Mouse (Mus musculus): ENCODE measurements around the gene Snx29. TPM values are rescaled to one million over a fixed set of nuclear protein-coding genes. Genes with fewer than 3 reads are reported as not detected.

The Snx29 gene
- total RNA-seq, 2 experiments from 2014 or later, result 15.0 to 16.1 TPM

GRCm38 (mm10) chr16:11645668-11646067, 323.0 kb downstream of the Snx29 start:
- DNase-seq, result no peak

GRCm38 (mm10) chr16:11646745-11647289, 324.1 kb downstream of the Snx29 start:
- DNase-seq, result no peak

- DNase-seq, result no peak
These were observed 325.5 kb downstream of the Snx29 start for GRCm38 (mm10) chr16:11648169-11648688.

- no peak for DNase-seq
These were observed 330.1 kb downstream of the Snx29 start for GRCm38 (mm10) chr16:11652686-11653366.

GRCm38 (mm10) chr16:11655893-11656292, 333.2 kb downstream of the Snx29 start:
- DNase-seq, result no peak

- no peak for DNase-seq
These were observed 334.4 kb downstream of the Snx29 start for GRCm38 (mm10) chr16:11657111-11657510.

- no peak for DNase-seq
These were observed 336.5 kb downstream of the Snx29 start for GRCm38 (mm10) chr16:11659111-11659720.

GRCm38 (mm10) chr16:11664896-11665705, 342.4 kb downstream of the Snx29 start:
- no peak for DNase-seq

GRCm38 (mm10) chr16:11665869-11666268, 343.2 kb downstream of the Snx29 start:
- DNase-seq, result no peak

- DNase-seq, result no peak
These were observed 345.7 kb downstream of the Snx29 start for GRCm38 (mm10) chr16:11668375-11668774.

- DNase-seq, result no peak
These were observed 346.2 kb downstream of the Snx29 start for GRCm38 (mm10) chr16:11668878-11669277.

- DNase-seq, result no peak
These were observed 347.7 kb downstream of the Snx29 start for GRCm38 (mm10) chr16:11670251-11670970.

- peak; percentile 46 for DNase-seq
These were observed 348.2 kb downstream of the Snx29 start for GRCm38 (mm10) chr16:11670971-11671310.

- DNase-seq, result no peak
These were observed 353.3 kb downstream of the Snx29 start for GRCm38 (mm10) chr16:11676006-11676405.

- DNase-seq, result no peak
These were observed 362.6 kb downstream of the Snx29 start for GRCm38 (mm10) chr16:11685264-11685663.

- DNase-seq, result no peak
These were observed 363.1 kb downstream of the Snx29 start for GRCm38 (mm10) chr16:11685735-11686340.

- no peak for DNase-seq
These were observed 365.1 kb downstream of the Snx29 start for GRCm38 (mm10) chr16:11687836-11688235.

GRCm38 (mm10) chr16:11688281-11689005, 365.7 kb downstream of the Snx29 start:
- DNase-seq, result no peak

GRCm38 (mm10) chr16:11690097-11690496, 367.4 kb downstream of the Snx29 start:
- no peak for DNase-seq

GRCm38 (mm10) chr16:11690756-11691155, 368.0 kb downstream of the Snx29 start:
- no peak for DNase-seq

Measured in heart, postnatal 4 days (tissue).